Mouse (Mus musculus) urinary bladder, postnatal 36 days (tissue): ENCODE results near the gene B3galt4.

ENCODE experiments used
- DNase-seq, 2 experiments: peaks; one replicate each; pipeline ENCODE4 v3.0.0; 2022; ENCODE audit warnings: low spot score in 2 of 2, mixed read lengths in 1 of 2

B3galt4 gene

GRCm38 (mm10) chr17:33943454-33943853 is 7.8 kb downstream of the B3galt4 start:
- no peak for DNase-seq

GRCm38 (mm10) chr17:33941381-33941780 is 9.9 kb downstream of the B3galt4 start:
- DNase-seq = no peak

- DNase-seq = no peak
Observed at GRCm38 (mm10) chr17:33940981-33941380, 10.3 kb downstream of the B3galt4 start.

DNA sequence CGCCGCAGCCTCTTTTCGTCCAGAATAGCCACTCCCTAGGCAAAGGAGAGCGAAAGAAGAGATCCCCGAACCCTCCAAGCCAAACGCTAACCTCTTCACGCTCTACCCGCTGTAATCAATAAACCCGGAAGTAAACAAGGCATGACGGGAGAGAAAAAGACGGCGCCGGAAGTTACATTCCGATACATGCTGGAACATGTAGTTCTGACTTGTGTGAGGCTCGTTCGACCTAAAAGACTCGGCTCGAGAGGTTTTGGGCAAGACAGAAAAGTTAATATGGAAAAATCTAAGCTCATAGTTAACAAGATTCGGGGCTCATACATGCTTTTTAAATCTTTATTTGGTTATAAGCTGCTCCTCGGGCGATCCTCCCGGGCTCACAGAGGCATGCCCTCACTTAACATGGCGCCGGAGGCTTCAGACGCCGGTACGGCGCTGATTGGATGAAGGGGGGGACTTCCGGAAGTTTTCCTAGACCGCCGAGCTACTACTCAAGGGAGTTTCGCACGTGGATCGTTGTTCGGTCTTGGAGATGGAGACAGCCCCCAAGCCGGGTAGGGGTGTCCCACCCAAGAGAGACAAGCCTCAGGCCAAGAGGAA is 11.0 kb downstream of the B3galt4 start, which contains the start of the genes Pfdn6 and Wdr46:
Gene Pfdn6 (minus strand): TSS at position 138 of the 600 bp plus-strand sequence.
Gene Wdr46 (plus strand): TSS at position 455 of the 600 bp plus-strand sequence.
- DNase-seq = peak; percentile 79 to 84

- DNase-seq = no peak
Observed at GRCm38 (mm10) chr17:33938783-33939182, 12.5 kb downstream of the B3galt4 start.

- no peak for DNase-seq
Observed at GRCm38 (mm10) chr17:33936993-33937392, 14.3 kb downstream of the B3galt4 start.

DNA sequence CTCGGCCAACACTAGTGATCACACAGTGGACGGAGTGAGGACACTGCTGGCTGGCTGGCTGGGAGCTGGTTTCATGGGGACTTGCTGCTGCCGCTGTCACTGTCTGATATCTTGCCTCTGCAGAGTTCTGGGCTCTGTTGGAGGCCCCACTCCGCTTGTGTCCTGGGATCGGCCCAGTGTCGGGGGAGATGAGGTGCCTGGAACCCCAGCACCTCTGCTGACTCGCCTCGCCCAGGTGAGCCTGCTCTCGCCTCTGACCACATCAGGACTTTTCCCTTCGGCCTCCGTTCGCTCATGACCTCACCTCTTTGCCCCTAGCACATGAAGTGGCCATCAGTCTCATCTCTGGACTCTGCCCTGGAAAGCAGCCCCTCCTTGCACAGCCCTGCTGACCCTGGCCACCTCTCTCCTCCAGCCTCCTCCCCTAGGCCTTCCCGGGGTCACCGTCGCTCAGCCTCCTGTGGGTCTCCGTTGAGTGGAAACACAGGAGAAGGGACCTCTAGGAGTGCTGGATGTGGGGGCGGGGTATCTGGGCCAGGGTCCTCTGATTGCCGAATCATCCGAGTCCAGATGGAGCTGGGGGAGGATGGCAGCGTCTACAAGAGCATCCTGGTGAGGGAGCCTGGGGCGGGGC is 15.7 kb downstream of the B3galt4 start:
- no peak for DNase-seq

DNA sequence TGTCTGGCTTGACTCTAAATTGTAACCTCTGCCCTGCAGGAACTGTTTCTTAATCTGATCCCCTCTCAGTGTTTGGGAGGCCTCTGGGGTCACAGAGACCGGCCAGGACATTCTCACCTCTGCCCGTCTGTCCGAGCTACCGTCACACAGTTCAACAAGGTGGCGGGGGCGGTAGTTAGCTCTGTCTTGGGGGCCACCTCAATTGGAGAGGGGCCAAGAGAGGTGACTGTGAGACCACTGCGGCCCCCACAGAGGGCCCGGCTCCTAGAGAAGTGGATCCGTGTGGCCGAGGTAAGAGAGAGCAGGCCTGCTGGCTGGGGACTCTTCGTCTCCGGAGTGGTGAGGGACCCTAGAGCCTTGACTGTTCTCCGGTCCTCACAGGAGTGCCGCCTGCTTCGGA is 18.3 kb downstream of the B3galt4 start:
- DNase-seq = no peak

GRCm38 (mm10) chr17:33932448-33932847 is 18.8 kb downstream of the B3galt4 start:
- DNase-seq = no peak

DNA sequence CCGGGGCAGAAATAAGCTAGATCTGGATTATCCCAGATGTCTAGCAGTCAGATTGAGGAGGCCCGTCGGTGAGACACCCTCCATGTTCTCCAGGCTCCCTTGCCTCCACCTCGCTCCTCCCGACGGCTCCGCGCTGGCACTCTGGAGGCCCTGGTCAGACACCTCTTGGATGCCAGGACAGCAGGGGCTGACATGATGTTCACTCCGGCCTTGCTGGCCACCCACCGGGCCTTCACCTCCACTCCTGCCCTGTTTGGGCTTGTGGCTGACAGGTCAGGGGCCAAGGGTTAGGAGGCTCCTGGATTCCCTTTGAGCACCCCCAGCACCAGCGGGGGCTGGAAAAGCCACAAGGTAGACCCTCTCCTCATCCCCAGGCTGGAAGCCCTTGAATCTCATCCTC is 19.3 kb downstream of the B3galt4 start:
- DNase-seq = no peak

DNA sequence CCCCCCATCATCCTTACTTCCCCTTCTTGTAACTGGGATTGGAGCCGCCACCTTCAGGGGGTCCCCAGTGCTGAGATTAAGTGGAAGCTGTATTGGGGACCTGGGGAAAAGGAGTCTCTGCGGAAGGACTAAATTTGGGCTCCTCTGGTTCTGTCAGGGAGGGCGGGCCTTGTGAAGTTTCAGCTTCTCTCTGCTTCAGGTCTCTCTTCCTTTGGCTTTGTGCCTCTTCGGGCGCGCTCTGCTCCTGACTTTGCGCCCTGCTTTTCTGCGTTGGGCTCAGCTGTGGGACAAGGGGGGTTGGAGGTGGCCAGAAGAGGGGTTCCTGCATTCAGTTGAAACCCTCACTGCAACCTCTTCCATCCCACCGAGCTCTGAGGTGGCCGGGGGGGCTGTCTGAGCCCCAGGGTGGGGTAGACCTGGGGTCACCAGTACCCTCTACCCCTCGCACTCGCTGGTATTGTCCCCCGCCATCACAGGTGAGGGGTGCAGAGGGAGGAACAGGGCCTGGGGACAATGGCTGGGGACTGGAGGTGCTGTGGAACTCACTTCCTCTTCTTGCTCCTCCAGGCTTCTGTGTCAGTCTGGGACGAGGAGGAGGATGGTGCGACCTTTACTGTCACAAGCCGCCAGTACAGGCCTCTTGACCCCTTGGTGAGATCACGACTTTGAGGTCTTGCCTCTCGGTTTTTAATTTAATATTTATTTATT is 20.0 kb downstream of the B3galt4 start:
- DNase-seq = no peak

DNA sequence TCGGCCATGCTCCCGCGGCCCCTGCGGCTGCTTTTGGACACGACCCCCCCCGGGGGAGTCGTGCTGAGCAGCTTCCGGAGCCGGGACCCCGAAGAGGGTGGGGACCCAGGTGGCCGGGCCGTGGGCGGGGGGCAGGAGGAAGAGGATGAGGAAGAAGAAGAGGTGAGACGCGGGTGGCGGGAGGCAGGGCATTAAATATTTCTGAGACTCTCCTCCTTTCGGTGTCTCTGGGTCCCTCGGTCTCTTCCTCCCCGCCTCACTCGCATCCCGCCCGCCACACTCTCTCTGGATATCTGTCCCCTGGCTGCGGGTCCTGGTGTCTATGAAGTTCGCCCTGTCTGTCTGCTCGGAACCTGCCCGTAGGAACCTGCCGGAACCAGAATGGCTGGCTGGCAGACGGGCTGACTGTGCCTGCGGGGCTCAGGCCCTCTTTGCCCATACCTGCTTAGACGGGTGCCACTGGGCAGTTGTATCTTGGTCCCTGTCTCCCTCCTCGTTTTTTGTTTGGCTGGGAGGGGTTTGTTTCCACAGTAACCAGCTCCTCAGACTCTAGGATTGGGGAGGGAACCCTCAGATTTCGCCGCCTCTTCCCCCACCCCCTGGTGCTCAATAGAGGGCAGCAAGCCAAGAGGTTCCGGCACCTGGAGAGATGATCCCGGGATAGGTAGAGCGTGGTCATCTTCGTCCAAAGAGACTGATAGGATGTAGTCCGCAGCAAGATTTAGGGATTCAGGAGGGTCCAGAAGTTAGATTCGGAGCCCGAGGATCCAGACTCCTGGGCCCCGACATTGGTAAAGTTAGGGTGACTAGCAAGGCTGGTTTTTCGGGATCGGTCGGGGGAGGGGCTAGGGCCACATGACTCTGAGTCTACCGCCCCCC is 20.8 kb downstream of the B3galt4 start:
- peak; percentile 76 to 80 for DNase-seq

- DNase-seq = peak; percentile 88 to 90
Observed at GRCm38 (mm10) chr17:33929371-33930279, 21.7 kb downstream of the B3galt4 start, which contains the start of gene Rgl2. TSS of gene Rgl2 (plus strand) at chr17:33929543.

GRCm38 (mm10) chr17:33928251-33928947 is 22.9 kb downstream of the B3galt4 start:
- DNase-seq = no peak

- no peak for DNase-seq
Observed at GRCm38 (mm10) chr17:33926207-33926932, 24.9 kb downstream of the B3galt4 start.

GRCm38 (mm10) chr17:33925406-33926116 is 25.7 kb downstream of the B3galt4 start:
- DNase-seq = no peak

DNA sequence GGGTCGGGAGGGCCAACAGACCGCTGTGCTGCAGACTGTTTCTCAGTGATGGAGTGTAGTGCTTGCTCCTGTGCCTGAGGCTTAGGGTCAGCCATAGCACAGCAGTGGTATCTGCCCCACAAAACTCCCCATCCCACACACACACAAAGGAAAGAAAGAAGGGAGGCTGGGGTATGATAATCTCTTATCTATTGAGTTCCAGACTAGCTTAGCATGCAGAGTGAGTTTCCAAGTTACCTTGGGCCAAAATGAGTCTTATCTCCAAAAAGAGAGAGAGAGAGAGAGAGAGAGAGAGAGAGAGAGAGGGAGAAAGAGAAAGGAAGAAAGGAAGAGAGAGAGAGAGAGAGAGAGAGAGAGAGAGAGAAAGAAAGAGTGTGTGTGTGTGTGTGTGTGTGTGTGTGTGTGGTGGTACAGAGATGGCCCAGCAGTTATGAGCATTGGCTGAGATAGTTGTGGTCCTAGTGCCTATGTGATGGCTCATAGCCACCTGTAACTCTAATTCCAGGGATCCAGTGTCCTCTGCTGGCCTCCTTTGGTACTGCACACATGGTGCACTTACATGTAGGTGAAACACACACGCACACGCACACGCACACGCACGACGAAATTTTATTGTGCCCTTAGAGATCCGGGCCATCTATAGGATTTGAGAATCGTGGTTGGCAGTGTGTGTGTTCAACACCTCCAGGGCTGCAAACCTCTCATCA is 26.6 kb downstream of the B3galt4 start:
- no peak for DNase-seq

DNA sequence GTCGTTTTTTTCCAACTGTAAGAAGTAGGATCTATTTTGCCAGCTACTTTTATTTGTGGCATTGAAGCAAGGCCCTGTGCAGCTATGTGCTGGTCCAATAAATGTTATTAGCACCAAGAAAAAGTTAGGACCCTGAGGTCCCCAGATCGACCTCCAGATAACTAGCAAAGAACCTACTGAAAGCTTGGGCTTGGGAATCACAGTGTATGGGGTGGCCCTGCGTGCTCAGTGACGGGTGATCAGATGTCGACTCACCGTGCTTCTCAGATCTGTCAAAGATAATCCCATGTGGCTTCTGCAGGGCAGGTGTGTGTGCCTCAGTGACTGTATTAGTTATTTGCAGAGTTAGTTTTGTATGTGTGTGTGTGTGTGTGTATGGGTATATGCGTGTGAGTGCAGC is 29.9 kb downstream of the B3galt4 start:
- DNase-seq = no peak
